Mouse (Mus musculus): ENCODE data around the gene Cops6. TPM values are rescaled to one million over a fixed set of nuclear protein-coding genes. Genes with fewer than 3 reads are reported as not detected.

The Cops6 gene
- polyA plus RNA-seq, 1 experiment from 2014 or later, result 281 TPM

- Histone ChIP-seq H3K9ac (ENCODE audit: low read length) (peak within 1 kb of the TSS; percentile 84), H3K9me3 (replicated peaks; ENCODE audit: control insufficient read depth, low read length) (no peaks in the 10 kb centered on the region), H3K27ac (ENCODE audit: low read length) (peak within 1 kb of the TSS; percentile 98), H3K4me2 (ENCODE audit: low read depth, low read length) (peak within 1 kb of the TSS; percentile 77), H3K27me3 (ENCODE audit: control insufficient read depth, insufficient read depth, low read length) (no peaks in the 10 kb centered on the region), H3K4me1 (ENCODE audit: control insufficient read depth, insufficient read depth, low read length) (peaks cover 11% of the 10 kb centered on the region), H3K36me3 (ENCODE audit: control insufficient read depth, insufficient read depth, low read length) (peaks cover 18% of the 10 kb centered on the region), H3K4me3 (replicated peaks; ENCODE audit: low read length) (peak within 1 kb of the TSS; percentile 83)
- ATAC-seq (ENCODE audit: insufficient read depth, low FRiP score), result peak; percentile 92
- WGBS, result under 1% methylated on average over 54 of the region's 54 CpGs
Observed at GRCm38 (mm10) chr5:138171695-138172491, 11.0 kb downstream of the Cops6 start, which contains the start of the genes Ap4m1 and Mcm7. Gene Ap4m1, plus strand, starts transcription at chr5:138172002. Gene Mcm7, minus strand, starts transcription at chr5:138172422.

- Histone ChIP-seq H3K36me3 (ENCODE audit: control insufficient read depth, insufficient read depth, low read length) (peaks cover 8% of the 10 kb centered on the region; the same call in 1 of the 2 replicates), H3K9me3 (replicated peaks; ENCODE audit: control insufficient read depth, low read length) (no peaks in the 10 kb centered on the region), H3K4me2 (ENCODE audit: low read depth, low read length) (peak overlapping the region; percentile 71), H3K9ac (ENCODE audit: low read length) (no peak overlapping the region), H3K4me1 (ENCODE audit: control insufficient read depth, insufficient read depth, low read length) (peaks cover 11% of the 10 kb centered on the region), H3K4me3 (replicated peaks; ENCODE audit: low read length) (0 out of 2 replicates have a peak overlapping the region, but pooled peaks have one; percentile 83), H3K27me3 (ENCODE audit: control insufficient read depth, insufficient read depth, low read length) (no peaks in the 10 kb centered on the region), H3K27ac (ENCODE audit: low read length) (no peak overlapping the region)
- no peak for ATAC-seq (ENCODE audit: insufficient read depth, low FRiP score)
- 69% methylated on average over 3 of the region's 3 CpGs for WGBS
Observed at GRCm38 (mm10) chr5:138173217-138173616, 12.3 kb downstream of the Cops6 start.

GRCm38 (mm10) chr5:138186950-138187638 is 26.2 kb downstream of the Cops6 start, which contains the start of the genes Taf6 and Cnpy4:
Gene Taf6, minus strand, starts transcription at chr5:138187451.
Gene Cnpy4, plus strand, starts transcription at chr5:138187485.
- H3K4me1 ChIP-seq (ENCODE audit: control insufficient read depth, insufficient read depth, low read length), result peaks cover 13% of the 10 kb centered on the region; the same call in 1 of the 2 replicates
- peak within 1 kb of the TSS; percentile 83 for H3K27ac ChIP-seq (ENCODE audit: low read length)
- under 1% methylated on average over 31 of the region's 31 CpGs for WGBS
- H3K4me2 ChIP-seq (ENCODE audit: low read depth, low read length), result peak within 1 kb of the TSS; percentile 71
- peak; percentile 86 for ATAC-seq (ENCODE audit: insufficient read depth, low FRiP score)
- H3K9ac ChIP-seq (ENCODE audit: low read length), result peak within 1 kb of the TSS; percentile 91
- H3K9me3 ChIP-seq (replicated peaks; ENCODE audit: control insufficient read depth, low read length), result no peaks in the 10 kb centered on the region
- peaks cover 3% of the 10 kb centered on the region; the same call in 1 of the 2 replicates for H3K36me3 ChIP-seq (ENCODE audit: control insufficient read depth, insufficient read depth, low read length)
- peak within 1 kb of the TSS; percentile 78 for H3K4me3 ChIP-seq (replicated peaks; ENCODE audit: low read length)
- H3K27me3 ChIP-seq (ENCODE audit: control insufficient read depth, insufficient read depth, low read length), result no peaks in the 10 kb centered on the region

GRCm38 (mm10) chr5:138187661-138188306 is 26.9 kb downstream of the Cops6 start:
- peak overlapping the region; percentile 78 for H3K4me3 ChIP-seq (replicated peaks; ENCODE audit: low read length)
- ATAC-seq (ENCODE audit: insufficient read depth, low FRiP score), result peak; percentile 87
- peaks cover 13% of the 10 kb centered on the region; the same call in 1 of the 2 replicates for H3K4me1 ChIP-seq (ENCODE audit: control insufficient read depth, insufficient read depth, low read length)
- H3K4me2 ChIP-seq (ENCODE audit: low read depth, low read length), result peak overlapping the region; percentile 60
- no peaks in the 10 kb centered on the region for H3K27me3 ChIP-seq (ENCODE audit: control insufficient read depth, insufficient read depth, low read length)
- peak overlapping the region; percentile 84 for H3K9ac ChIP-seq (ENCODE audit: low read length)
- WGBS, result under 1% methylated on average over 10 of the region's 10 CpGs
- peaks cover 2% of the 10 kb centered on the region; the same call in 1 of the 2 replicates for H3K36me3 ChIP-seq (ENCODE audit: control insufficient read depth, insufficient read depth, low read length)
- peak overlapping the region; percentile 83 for H3K27ac ChIP-seq (ENCODE audit: low read length)
- no peaks in the 10 kb centered on the region for H3K9me3 ChIP-seq (replicated peaks; ENCODE audit: control insufficient read depth, low read length)

GRCm38 (mm10) chr5:138193771-138194727 is 33.2 kb downstream of the Cops6 start, which contains the start of gene Mblac1:
Gene Mblac1, plus strand, starts transcription at chr5:138194314.
- 6% methylated on average over 54 of the region's 54 CpGs for WGBS
- ATAC-seq (ENCODE audit: insufficient read depth, low FRiP score), result peak; percentile 79
- Histone ChIP-seq H3K9ac (ENCODE audit: low read length) (peak within 1 kb of the TSS; percentile 89), H3K4me3 (replicated peaks; ENCODE audit: low read length) (peak within 1 kb of the TSS; percentile 80), H3K4me2 (ENCODE audit: low read depth, low read length) (peak within 1 kb of the TSS; percentile 98), H3K4me1 (ENCODE audit: control insufficient read depth, insufficient read depth, low read length) (peaks cover 6% of the 10 kb centered on the region; the same call in 1 of the 2 replicates), H3K36me3 (ENCODE audit: control insufficient read depth, insufficient read depth, low read length) (no peaks in the 10 kb centered on the region), H3K27ac (ENCODE audit: low read length) (peak within 1 kb of the TSS; percentile 88), H3K9me3 (replicated peaks; ENCODE audit: control insufficient read depth, low read length) (no peaks in the 10 kb centered on the region), H3K27me3 (ENCODE audit: control insufficient read depth, insufficient read depth, low read length) (no peaks in the 10 kb centered on the region)

GRCm38 (mm10) chr5:138194755-138195345 is 34.0 kb downstream of the Cops6 start:
- no peaks in the 10 kb centered on the region for H3K27me3 ChIP-seq (ENCODE audit: control insufficient read depth, insufficient read depth, low read length)
- no peaks in the 10 kb centered on the region for H3K9me3 ChIP-seq (replicated peaks; ENCODE audit: control insufficient read depth, low read length)
- H3K36me3 ChIP-seq (ENCODE audit: control insufficient read depth, insufficient read depth, low read length), result no peaks in the 10 kb centered on the region
- peak overlapping the region; percentile 98 for H3K4me2 ChIP-seq (ENCODE audit: low read depth, low read length)
- peaks cover 6% of the 10 kb centered on the region; the same call in 1 of the 2 replicates for H3K4me1 ChIP-seq (ENCODE audit: control insufficient read depth, insufficient read depth, low read length)
- H3K4me3 ChIP-seq (replicated peaks; ENCODE audit: low read length), result peak overlapping the region; percentile 80
- 2% methylated on average over 29 of the region's 29 CpGs for WGBS
- ATAC-seq (ENCODE audit: insufficient read depth, low FRiP score), result peak; percentile 65
- peak overlapping the region; percentile 88 for H3K27ac ChIP-seq (ENCODE audit: low read length)
- H3K9ac ChIP-seq (ENCODE audit: low read length), result peak overlapping the region; percentile 89

GRCm38 (mm10) chr5:138195463-138195862 is 34.6 kb downstream of the Cops6 start:
- H3K9ac ChIP-seq (ENCODE audit: low read length), result peak overlapping the region; percentile 89
- 67% methylated on average over 7 of the region's 7 CpGs for WGBS
- peaks cover 6% of the 10 kb centered on the region; the same call in 1 of the 2 replicates for H3K4me1 ChIP-seq (ENCODE audit: control insufficient read depth, insufficient read depth, low read length)
- H3K27ac ChIP-seq (ENCODE audit: low read length), result no peak overlapping the region
- H3K4me3 ChIP-seq (replicated peaks; ENCODE audit: low read length), result peak overlapping the region; percentile 80
- H3K27me3 ChIP-seq (ENCODE audit: control insufficient read depth, insufficient read depth, low read length), result no peaks in the 10 kb centered on the region
- no peaks in the 10 kb centered on the region for H3K9me3 ChIP-seq (replicated peaks; ENCODE audit: control insufficient read depth, low read length)
- peak overlapping the region; percentile 98 for H3K4me2 ChIP-seq (ENCODE audit: low read depth, low read length)
- no peaks in the 10 kb centered on the region for H3K36me3 ChIP-seq (ENCODE audit: control insufficient read depth, insufficient read depth, low read length)
- no peak for ATAC-seq (ENCODE audit: insufficient read depth, low FRiP score)
